Mouse (Mus musculus) ovary, postnatal 10 days (tissue): Measurements from ENCODE around the gene Htr5a.

Experiments
- DNase-seq: peaks from one replicate; pipeline ENCODE4 v3.0.0; 2022; ENCODE audit warnings: low spot score

The Htr5a gene

DNA sequence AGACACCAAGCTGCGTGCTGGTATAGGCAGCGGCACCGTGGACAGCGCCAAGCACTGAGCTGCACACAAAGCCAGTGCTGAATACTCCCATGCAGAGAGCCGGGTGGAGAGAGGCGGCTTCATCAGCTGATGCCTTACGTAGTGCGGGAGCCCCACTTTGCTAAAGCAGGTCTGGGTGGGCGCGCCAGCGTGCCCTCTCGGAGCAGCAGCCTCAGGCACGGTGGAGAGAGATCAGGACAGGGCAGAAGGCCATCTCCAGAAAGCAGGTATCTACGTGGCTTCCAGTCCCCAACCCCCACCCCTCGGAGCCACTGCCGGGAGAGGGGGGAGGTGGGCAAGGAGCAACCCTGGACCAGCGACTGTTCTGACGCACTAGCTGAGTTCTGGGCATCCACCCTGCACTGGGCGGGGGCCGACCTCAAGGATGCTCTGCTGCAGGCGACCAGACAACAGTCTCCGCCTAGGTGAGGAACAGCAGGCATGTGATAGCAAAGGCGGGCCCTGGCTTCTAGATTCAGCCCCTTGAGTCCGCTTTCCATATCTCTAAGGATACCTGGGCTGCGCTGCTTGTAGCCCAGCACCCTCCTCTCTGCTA, at the start of gene Htr5a:
TSS of gene Htr5a (plus strand) at position 449 of the 595 bp plus-strand sequence.
- DNase-seq = no peak

DNA sequence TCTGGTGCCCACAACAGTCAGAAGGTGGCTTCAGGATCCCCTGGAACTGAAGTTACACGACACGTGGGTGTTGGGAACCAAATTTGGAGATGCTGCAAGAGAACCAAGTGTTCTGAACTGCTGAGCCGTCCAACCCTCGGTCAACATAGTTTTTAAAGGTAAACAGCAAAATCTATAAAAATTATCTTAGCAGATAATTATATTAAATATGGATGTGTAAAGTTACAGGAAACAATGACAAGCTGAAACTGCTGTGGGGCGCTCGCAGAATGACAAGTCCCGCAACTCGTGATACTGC, 49.8 kb upstream of the Htr5a start:
- no peak for DNase-seq

DNA sequence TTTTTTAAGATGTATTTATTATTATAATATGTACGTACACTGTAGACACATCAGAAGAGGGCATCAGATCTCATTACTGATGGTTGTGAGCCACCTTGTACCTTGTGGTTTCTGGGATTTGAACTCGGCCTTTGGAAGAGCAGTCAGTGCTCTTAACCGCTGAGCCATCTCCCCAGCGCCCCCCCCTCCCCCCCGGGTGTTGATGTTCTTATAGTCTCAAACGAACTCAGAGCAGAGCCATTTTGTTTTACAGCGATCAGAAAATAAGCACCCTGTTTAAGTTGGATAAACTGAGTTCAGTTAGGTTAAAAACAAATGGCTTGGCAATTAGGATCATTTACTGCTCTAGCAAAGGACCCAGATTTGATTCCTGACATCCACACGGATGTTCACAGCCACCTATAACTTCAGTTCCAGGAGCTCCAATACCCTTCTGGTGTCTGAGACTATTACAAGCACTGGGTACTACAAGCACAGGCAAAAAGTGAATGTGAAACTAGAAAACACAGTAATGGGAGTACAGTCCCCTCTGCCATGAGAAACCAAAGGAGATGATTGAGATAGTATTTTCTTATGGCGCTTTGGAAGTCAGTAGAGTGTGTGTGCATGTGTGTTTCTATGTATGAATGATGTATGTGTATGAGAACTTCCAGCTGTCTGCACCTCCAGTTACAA, 49.3 kb upstream of the Htr5a start:
- DNase-seq = no peak

DNA sequence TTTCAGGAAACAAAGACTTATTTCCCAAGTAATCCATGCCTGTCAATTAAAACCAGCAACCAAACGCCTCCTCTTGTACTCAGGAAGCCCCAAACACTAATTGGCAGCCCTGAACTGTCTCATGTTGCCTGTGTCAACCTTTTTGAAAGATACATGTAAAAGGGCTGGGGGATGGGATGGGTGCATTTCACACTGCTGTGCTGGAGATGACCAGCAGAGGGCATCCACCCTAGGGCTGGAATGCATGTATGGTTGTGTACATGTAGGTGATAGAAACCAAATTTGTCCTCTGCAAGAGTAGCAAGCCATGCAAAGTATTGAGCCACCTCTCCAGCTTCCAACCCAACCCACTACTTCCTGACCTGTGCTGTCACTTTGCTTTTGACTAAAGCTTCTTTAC, 48.0 kb upstream of the Htr5a start:
- DNase-seq = peak; percentile 19

DNA sequence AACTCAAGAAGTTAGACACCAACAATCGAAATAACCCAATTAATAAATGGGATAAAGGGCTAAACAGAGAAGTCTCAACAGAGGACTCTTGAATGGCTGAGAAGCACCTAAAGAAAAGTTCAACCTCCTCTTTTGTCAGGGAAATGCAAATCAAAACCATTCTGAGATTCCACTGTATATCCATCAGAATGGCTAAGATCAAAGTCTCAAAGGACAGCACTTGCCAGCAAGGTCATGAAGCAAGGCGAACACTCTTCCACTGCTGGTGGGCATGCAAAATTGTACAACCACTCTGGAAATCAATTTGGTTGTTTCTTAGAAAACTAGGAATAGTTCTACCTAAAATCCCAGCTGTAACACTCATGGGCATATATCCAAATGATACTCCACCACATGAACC, 27.7 kb upstream of the Htr5a start:
- no peak for DNase-seq

DNA sequence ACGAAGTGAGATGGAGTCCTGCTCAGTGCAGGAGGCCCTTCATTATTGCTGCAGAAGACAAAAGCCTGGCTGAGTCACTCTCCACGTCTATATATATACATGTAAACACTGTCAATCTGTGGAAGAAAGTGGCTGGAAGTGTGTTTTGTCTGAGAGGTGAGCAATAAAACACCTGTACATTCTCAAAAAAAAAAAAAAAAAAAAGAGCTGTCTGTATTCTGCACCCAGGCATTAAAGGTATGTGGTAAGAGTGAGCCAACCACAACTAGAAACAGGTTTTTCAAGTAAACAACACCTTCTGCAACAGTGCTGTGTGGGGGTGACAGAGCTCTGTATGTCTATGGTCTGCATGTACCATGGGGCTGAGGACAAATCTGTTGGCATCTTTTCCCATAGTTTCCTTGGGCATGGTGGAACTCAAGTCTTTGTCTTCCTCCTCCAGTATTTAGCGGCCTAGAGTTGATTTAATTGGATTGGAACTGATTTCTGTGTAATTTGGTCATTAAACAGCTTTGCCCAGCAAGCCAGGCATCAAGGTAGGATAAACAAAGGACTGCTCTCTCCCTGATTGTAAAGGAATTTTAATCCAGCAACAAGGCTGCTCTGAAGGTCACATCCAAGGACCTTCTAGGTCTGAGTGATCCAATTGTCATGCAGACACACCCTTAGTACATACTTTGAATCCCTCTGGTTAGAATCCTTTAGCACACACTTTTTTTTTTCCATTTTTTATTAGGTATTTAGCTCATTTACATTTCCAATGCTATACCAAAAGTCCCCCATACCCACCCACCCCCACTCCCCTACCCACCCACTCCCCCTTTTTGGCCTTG, 22.9 kb upstream of the Htr5a start:
- DNase-seq = no peak

DNA sequence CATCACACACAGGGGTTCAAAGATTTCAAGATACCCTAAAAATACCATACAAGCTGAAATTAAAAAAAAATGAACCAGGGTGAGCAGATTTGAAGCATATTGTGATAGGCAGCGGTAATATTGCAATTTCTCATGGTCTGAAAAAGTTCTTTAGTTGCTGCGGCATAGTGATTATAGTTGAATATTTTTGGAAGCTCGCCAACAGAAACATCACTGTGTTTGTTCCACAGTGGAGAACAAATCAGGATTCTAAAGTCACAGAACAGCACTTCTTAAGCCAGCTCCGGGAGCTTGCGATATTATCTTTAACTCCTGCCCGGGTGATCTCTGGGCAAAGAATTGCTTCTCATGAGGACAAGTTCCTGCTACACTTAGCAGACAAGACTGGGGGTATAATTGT, 20.8 kb upstream of the Htr5a start:
- DNase-seq = no peak

DNA sequence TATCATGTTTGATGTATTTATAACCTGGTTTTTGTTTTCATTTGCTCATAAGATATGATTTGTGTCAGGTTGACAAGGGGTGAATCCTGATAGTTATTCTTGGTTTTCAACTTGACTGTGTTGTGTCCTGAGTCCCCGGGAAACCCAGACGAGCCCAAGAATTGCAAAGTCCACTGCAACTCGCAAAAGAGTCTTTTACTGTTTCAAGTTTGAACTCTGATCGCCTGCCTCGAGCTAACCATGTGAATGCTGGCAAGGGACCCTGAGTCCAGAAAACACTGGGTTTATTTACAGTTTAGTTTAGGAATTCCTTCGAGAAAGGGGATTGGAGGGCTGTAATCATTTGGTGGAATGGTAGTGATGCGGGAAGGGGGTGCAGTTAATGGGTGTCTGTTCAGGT, 14.0 kb upstream of the Htr5a start:
- no peak for DNase-seq

DNA sequence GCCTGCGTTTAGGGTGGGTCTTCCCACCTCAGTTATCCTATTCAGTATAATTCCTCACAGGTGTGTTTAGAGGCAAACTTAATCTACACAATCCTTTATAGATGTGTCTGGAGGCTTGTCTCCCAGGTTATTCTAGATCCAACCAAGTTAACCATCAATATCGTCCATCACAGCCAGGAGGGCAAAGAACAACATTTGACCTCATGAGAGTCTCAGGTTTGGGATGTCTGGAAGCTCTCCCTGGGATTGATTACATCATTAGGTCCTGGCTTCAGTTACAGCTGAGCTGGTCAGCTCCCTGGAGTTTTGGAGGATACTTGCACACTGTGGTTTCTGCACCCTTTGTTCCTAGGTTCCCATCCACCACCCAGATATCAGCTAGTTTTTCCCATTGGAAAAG, 6.9 kb upstream of the Htr5a start:
- DNase-seq = no peak

DNA sequence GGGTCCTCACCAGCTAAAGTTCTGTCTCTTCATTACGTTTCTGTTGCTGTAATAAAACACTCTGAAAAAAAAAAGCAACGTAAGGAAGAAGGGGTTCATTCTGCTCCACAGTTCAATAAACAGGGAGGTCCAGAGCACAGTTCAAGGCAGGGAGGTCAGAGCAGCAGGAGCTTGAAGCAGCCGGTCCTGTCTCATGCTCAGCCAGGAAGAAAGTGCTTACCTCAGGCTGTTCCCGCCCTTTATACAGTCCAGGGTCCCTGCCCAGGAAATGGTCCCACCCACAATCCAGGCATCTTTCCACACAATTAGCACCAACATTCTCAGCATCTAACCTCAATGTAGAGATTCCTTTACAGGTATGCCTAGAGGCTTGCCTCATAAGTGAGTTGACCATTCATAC, 3.9 kb upstream of the Htr5a start:
- DNase-seq = no peak

DNA sequence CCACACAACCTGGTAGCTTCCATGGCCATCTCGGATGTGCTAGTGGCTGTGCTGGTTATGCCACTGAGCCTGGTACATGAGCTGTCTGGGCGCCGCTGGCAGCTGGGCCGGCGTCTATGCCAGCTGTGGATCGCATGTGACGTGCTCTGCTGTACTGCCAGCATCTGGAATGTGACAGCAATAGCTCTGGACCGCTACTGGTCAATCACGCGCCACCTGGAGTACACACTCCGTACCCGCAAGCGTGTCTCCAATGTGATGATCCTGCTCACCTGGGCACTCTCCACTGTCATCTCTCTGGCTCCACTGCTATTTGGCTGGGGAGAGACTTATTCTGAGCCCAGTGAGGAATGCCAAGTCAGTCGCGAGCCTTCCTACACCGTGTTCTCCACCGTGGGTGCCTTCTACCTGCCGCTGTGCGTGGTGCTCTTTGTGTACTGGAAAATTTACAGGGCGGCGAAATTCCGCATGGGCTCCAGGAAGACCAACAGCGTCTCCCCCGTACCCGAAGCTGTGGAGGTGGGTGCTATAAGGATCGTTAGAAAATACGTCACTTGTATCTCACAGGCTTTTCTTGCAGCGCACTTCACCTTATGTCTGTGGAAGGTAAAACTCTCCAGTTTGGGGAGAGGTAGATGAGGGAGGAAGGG, 847 bp downstream of the Htr5a start:
- DNase-seq = no peak

DNA sequence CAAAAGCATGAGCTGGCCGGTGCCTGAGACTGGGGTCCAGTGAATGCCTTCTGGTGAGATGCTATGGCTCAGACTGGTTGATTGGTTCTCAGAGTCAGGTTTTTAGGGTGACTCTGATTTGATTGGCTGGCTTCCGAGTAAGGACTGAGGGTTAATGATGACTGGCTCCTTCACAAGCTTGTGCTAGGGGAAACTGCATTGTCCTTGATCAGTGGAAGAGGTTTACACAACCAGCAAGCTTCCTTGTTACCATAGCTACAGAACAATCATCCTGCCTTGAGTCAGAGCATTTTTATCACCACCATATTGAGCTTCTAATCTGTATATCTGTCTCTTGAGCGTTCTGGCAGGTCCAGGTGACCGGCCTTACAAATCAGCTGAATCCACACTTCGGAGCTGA, 5.0 kb downstream of the Htr5a start:
- no peak for DNase-seq

DNA sequence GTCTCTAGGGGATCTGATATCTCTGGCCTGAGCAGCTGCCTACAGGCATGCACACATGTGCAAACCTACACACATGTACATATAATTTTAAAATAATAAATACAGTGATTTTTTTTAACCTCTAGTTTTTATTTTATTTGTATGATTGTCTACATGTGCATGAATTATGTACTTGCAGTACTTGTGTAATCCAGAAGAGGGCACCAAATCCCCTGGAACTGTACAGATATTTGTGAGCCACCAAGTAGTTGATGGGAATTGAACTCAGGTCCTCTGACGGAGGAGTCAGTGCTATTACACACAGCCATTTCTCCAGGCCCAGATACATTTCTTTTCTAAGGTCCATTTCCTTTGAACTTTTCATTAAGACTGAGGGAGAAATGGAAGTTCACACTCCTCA, 12.3 kb downstream of the Htr5a start:
- DNase-seq = no peak

DNA sequence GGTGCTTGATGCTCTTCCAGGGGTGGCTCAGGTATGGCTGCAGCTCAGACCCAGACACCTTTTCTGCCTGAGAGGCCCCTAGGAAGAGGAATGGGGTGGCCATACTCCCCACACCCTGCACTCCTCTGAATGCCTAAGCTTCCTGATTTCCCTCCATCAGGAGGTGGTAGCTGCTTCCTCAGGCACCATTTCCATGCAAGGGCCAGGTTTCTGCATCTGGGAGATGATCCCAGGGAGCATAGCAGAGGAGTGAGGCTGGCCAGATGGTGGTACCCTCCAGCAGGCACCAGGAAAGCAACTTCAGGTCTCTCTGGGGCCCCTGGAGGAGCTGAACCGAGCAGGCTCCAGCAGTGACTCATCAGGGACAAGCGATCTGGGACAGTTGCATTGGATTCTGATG, 13.8 kb downstream of the Htr5a start:
- DNase-seq = no peak

DNA sequence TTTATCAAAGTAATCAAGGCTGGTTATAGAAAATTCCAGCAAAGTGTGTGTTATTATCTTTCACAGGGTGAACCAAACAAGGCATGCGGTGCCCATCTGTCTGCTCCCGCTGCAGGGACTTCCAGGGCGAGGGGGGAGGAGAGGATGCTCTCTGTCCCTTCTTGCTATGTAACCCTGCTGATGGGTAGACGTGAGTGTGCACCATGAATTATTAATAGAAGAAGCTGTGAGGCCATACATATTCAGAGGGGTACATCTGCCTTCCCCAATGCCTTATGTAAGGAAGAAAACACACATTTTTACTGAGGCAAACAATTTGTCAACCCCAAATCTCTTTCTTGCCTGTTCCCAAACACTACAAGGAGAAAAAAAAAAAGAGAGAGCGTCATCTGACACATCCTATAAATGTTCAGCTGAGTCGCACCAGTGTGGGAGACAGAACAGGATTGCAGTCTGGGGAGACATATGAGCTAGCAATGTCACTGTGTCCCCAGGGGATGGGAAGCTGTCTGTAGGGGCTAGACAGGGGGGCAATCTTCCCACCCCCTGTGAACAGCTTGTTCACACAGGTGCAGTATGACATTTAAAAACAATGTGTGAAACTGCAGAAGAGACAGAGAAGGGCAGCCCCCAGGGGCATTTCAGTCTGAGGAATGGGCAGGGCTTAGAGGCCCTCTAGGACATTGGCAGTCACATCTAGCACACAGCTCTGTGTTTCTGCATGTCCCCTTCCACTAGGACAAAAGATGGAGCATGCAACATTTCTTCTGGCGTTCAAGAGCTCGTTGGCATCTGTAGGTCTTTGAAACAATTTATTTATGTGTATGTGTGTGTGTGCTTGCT, 31.5 kb downstream of the Htr5a start:
- DNase-seq = no peak

DNA sequence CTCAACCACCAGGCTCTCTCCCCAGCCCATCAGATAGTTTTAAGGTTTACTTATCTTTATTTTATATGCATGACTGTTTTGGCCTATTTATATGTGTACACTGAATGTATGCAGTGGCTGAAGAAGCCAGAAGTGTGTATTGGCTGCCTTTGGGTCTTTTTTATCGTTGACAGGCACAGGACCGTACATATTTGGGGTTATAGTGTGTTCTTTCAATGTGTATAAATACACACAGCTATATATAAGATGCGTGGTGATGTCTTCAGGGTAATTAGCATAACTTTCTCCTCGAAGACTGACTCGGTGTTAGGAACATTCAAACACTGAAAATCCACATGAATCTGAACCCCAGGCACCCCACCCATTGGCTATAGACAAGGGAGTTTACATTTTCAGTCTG, 32.3 kb downstream of the Htr5a start:
- DNase-seq = no peak

DNA sequence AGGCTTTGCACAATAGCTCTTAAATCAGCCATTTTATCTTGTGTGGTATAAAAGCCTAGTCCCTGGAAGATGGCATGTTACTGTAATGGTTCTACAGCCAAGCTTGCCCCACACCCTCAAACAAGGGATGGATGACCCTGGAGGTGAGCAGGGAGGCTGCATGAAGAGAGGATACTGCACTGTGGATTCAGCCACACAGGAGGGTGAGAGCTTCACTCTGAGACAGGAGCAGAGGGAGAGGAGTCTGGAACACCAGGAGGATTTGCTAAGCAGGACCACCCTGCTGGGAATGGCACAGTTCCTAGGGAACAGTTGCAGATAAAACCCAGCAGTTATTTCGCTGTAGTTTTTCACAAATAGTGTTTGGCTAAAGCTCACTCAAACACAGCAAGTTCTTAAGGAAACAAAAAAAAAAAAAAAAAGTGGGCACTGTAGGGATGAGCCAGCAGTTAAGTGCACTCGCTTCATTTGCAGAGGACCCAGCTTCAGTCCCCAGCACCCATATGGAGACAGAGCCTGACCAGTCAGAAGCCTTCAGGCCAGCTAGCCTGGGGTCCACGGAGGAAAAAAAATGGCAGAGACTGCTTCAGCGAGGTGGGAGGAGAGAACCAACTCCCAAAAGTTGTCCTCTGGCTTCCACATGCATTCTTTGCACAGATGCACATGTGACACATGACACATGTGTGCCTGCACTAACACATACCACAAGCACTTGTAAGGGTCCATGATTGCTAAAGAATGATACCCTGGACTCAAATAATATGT, 33.6 kb downstream of the Htr5a start:
- DNase-seq = no peak

DNA sequence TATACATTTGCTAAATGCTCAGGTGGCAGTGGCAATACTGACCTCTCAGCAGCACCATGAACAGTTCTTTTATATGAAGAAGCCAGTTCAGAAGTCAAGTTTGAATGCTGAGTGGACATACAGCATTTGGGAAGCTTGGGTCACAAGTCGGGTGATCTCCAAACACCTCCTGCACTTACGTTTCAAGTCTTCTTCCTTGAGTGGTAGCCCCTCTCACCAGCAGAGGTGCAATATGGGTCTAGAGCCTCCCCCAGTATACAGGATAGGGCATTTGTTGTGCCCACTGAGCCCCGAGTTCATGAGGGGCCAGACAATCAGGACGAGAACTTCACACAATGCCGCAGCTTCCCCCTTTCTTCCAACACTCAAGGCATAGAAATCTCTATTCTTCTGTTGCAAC, 36.4 kb downstream of the Htr5a start:
- DNase-seq = no peak

DNA sequence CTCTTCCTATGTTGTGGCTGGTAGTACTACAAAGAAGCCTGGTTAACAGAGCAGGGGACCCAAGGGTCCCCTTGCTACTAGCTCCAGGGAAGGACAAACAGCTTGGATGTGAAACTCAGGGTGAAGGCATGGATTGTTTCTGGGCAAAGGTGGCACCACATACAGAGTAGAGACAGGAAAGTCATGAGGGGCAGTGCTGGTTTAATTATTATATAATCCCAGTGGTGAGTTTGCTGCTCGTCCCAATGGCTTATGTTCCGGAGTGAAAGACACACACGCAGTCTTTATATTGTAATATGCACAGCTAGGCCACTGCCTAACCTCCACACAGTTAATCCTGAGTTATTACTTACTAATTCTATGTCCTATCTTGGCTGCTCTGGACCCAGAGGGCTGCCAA, 37.8 kb downstream of the Htr5a start:
- DNase-seq = no peak

DNA sequence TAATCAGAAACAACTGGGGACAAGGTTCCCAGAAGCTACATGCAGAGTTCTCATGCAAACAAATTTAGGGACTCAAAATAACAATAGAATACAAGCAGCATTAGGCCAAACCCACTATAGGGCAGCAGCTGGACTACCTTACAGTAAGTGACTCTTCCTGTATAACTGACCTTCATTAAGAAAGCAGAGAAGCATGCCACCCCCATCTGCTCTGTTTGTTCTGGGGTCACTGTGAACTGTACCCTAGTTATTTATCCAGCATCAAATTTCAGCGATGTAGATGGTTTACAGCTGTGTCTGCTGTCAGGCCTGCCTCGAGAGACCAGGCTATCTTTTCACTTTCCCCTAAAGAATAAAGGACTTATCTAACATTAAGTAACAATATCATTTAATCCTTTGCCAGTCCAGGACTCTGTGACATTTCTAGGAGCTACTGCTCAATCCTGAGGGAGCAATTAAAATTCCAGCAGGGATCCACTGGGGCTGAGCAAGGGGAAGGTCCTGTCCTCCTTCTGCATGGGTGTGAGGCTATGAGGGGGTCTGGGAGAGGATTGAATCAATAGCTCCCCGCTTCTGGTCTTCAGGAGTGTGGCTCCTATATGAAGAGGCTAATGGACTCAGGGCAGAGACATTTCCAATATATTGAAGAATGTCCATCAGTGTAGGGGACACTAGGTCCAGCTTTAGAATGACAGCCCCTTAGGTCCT, 38.5 kb downstream of the Htr5a start:
- no peak for DNase-seq

DNA sequence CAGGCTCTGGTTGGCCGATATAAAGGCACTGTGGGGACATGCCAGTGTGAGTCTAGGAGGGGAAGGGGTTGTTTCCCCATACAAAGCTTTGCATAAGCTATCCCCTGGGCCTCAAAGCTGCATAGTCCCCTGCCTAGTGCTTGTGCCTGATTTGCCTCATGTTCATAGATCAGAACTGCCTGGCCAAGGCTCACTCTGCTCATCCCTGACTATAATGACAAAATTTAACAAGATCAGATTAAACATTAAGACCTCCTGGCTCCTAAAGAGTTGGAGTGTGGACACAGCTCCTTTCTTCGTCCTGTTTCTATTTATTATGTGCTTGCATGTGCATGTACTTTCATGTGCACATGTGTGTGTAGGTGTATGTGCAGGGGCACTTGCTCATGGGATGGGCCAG, 39.3 kb downstream of the Htr5a start:
- no peak for DNase-seq
